Mouse (Mus musculus) kidney, postnatal 14 days (tissue): ENCODE data around the gene Hsd17b12.
A peak's percentile ranks its signal among the peaks of the same experiment; 100 is the strongest.

Experiments
- DNase-seq: peaks from one replicate; pipeline ENCODE4 v3.0.0; 2022; ENCODE audit warnings: mixed read lengths

Hsd17b12 gene

GRCm38 (mm10) chr2:94066540-94067135, 91.1 kb downstream of the Hsd17b12 start:
- DNase-seq = no peak

DNA sequence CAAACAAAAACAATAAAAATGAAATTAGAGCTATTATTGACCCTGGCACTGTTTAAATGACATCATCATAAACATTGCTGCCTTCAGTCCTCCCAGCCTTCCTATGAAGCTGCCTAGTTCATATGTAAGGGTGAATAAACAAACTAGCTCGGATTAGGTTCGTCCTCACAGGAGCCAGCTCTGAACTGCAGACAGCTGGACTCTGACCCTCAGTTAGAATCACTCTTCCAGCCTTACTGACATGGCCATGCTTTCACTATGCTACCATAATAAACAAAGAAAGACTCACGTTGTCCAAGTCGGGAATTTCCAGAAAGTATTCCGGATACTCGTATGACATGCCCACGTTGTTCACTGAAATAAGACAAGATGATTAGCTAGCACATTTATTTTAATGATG, 91.6 kb downstream of the Hsd17b12 start:
- DNase-seq = peak; percentile 19

DNA sequence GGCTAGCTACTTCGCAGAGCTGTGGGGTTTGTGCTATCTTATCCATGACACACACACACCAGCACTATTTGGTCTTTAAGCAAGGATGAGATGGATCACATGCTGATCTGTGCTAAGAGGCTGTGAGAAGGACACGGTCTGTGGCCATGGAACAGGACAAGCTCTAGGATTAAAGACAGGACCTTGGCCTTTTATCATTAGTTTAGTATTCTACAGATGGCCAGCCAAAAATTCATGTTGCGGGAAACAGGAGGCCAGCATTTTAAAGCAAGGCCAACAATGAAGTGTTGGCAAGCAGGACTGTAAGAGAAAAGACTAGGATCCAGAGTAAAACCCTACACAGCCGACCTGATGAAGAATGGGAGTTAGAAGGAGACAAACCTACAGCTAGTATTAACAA, 95.0 kb downstream of the Hsd17b12 start:
- DNase-seq = no peak

DNA sequence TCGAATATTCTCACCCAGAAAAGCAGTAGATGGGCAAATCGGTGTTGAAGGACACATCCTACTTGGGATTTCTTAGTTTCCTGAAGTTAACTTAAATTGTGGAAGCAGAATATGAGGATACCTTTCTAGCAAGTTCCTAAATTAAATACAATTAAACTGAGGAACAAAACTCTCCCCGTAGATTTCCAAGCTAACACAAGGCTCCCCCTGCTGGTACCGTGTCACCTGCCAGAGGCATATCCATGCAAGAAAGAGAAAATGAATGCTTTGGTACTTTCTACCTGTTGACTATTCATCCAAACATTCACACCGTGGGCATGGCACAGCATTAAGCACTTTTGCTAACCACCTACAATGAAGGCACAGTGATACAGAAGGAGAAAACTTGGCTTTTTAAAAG, 98.3 kb downstream of the Hsd17b12 start:
- DNase-seq = peak; percentile 39

DNA sequence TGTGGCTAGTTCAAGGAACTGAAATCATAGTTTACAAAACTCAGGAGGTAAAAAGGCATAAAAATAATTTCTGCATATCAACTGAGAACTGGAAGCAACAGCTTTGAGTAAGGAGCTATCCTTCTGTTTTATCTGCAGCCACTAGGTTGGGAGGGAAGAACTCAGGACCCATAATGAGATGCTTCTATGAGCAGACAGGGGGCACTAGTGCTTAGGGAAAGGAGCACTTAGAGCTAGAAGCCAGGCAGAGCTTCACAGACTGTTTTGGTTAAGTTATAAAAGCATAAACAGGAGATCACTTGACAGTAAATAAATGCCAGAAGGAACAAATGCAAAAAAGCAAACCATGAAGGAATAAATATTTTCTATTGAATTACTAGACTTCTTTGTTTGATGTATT, 103.0 kb downstream of the Hsd17b12 start:
- peak; percentile 47 for DNase-seq

- no peak for DNase-seq
Measured at GRCm38 (mm10) chr2:94051952-94052351, 105.8 kb downstream of the Hsd17b12 start.

- DNase-seq = no peak
Measured at GRCm38 (mm10) chr2:94050901-94051300, 106.9 kb downstream of the Hsd17b12 start.

- DNase-seq = no peak
Measured at GRCm38 (mm10) chr2:94049471-94050176, 108.1 kb downstream of the Hsd17b12 start.

DNA sequence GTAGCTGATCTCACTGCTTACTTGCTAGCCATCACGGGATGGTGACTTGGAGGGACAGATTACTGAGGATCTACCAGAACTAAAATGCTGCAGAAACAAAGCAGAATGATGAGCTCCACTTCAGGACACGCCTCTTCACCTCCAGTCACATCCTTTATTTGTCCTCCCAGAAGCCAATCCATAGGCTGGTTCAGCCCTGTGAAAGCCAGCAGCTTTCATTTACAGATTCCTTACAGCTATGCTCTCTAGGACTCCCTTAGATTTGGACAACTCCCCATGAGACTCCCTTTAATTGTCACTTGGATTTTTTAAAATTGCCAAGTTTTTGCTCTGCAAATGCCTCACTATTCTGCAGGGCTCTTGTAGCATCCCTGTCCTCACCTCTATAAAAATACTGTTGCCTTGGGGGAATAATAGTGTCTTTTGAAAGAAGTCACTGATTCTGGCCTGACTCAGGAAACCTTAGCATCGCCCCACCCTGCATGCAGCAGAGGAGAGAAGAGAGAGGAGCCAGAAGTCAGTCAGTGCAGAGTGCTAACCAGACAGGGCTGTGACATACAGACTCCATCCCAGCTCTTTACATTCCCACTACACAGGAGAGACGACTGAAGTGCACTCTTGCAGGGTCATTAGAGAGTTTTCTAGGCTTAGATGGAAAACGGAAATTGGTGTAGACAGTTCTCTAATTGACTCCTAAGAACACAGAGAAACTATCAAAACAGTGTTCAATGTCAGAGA, 108.9 kb downstream of the Hsd17b12 start:
- no peak for DNase-seq

GRCm38 (mm10) chr2:94048271-94048670, 109.5 kb downstream of the Hsd17b12 start:
- no peak for DNase-seq

DNA sequence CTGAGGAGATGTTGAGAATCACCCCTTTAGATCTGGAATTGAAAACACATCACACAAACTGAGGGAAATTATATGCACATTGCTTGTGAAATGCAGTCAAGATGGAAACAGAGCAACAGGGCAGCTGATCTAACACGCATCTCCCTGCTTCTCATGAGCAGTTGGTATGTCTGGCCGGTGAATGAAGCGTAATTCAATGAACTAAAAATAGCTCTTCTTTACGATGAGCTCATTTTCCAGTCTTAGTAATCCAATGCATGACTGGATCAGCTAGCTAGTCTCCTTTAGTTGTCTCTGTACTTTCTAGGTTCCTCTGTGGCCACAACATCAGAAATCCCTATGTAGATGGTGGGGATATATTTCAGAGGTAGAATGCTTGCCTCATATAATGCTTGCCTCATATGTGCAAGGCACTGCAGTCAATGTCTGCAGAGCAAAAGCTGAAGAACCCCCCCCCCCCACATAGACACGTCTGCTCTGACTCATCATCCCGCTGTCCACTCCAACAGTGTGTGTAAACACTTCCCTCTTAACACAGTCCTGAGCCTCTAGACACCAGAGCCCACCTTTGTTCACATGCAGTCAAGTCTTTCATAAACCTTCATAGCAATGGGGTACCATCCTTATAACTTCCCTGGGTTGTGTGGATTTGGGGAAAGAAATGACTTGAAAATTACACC, 112.2 kb downstream of the Hsd17b12 start:
- DNase-seq = no peak

DNA sequence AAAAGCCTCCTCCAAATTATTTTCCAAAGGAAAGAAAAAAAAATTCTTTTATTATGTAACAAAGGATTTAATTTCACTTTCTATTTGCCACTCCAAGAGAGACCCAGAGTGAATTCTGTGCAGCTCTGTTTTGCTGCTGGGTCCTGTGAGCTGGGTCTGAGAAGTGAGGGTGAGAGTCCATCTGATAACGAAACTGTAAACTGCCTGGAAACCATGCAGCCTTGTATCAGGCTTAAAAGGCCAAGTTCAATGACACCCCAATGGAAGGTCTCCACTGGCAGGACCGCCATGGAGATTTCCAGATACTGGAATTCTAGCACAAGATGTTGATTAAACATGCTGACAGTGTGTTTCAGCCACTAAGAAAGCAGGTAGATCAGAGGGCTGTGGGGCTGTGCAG, 113.6 kb downstream of the Hsd17b12 start:
- DNase-seq = no peak

GRCm38 (mm10) chr2:94043662-94044061, 114.1 kb downstream of the Hsd17b12 start:
- DNase-seq = no peak

GRCm38 (mm10) chr2:94042461-94042860, 115.3 kb downstream of the Hsd17b12 start:
- no peak for DNase-seq

DNA sequence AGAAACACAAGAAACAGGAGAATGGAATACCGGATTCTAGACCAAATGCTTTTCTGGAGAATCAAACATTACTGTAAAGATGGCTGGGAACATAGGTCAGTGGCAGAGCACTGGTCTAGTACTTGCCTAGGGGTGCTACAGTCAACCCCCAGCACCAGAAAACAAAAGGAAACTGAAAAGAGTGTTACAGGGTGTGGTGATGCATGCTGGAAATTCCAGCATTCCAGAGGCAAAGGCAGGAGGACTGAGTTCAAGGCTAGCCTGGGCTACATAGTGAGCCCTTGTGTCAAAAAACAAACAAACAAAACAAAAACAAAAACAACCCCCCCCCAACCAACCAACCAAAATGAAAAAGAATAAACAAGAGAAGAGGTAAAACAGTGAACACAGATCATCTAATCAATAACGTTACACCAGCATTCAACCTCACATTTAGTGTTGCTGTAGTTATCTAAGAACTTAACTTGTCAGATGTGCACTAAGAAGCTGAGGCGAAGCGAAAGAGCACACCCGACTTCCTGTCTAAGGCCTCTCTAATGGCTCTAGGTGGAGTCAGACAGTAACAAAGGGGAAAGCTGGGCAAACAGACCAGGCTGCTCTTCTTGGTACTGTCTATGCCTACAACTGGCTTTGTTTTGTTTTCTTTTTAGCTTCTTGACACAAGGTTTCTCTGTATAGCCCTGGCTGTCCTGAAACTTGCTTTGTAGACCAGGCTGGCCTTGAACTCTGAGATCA, 117.2 kb downstream of the Hsd17b12 start:
- DNase-seq = no peak

- peak; percentile 70 for DNase-seq
Measured at GRCm38 (mm10) chr2:94035428-94036331, 122.1 kb downstream of the Hsd17b12 start.

GRCm38 (mm10) chr2:94030602-94031001, 127.2 kb downstream of the Hsd17b12 start:
- no peak for DNase-seq

DNA sequence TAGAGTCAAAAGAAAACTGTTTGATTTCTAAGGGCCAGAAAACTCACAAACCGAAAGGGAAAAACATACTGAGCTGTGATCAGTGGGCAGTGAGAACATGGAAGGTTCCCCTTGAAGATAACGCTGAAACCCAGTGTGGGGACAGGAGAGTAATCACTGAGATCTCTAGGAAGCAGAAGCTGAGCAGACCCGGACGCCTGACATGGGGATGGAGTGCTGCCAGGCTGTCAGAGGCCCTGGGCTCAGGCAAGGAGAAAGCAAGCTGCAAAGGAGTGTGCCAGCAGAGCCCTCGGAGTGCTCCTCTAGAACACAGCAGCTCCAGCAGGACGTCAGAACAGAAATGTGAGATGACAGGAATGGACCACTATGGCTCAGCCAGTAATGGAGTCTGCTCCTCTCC, 133.1 kb downstream of the Hsd17b12 start:
- DNase-seq = no peak

DNA sequence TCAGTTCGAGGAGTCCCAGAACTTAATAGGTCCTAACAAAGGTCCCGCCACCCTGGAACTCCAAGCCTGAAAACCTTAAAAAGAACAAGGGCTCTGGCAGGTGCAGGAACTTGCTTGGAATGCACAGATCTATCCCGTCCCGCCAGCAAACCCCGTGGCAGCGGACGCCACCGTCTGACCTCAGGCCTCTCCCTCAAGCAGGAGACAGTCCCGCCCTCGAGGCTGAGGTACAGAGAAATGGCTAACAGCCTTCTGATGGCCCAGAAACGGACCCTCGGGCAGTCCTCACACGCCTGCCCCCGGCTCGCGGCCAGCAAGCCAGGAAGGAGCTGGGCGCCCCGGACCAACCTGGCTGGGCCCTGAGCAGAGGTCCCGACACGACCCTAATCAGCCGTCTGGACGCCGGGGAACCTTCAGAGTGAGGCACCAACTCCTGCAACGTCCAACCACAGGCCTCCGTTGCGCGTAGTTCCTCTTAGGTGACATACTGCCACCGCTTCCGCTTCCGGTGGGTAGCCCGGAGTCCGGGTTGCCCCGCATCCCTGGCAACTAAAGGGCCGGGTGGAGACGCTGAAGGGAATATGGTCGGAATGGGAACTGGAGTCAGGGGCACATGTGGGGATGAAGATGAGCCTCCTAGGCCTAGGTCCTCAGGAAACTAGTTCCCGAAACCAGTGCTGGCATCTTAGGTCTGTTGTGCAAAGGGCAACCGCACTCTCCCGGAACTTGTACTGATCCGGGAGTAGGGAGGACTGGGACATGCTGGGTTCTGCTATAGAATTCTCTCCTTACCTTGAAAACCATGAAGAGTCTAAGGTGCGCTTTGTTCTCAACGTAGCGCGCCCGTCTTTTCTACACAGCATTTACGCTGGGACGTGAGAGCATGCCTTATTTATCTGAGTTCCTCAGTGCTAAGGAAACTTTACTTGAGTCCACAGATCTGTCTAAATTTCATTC, 147.2 kb downstream of the Hsd17b12 start, which contains the start of gene Alkbh3:
Alkbh3 (minus strand) TSS at position 473 of the 957 bp plus-strand sequence.
- DNase-seq = peak; percentile 94

DNA sequence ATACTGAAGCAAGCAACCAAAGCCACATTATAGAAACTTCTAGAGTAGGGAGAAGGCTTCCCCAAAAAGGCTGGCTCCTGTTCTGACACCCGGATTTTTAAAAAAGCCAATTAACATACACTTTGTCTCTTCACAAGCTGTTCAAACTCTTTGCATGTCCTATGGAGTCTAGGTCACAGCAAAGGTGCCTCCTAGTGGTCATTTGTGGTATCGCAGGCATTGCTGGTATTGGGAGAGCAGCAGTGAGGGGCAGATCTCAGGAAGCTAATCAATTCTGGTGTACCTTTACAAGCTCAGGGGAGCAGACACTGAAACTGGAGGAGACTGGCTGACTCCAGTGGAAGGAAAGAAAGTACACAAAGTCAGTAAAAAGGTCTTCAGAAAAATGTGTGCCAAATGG, 155.4 kb downstream of the Hsd17b12 start:
- peak; percentile 84 for DNase-seq
